Mouse (Mus musculus) adrenal gland, adult 18-20 months (tissue): Measurements from ENCODE around the gene Muc13. TPM values are rescaled to one million over a fixed set of nuclear protein-coding genes. Genes with fewer than 3 reads are reported as not detected.
A peak's percentile ranks its signal among the peaks of the same experiment; 100 is the strongest.

Source experiments
- DNase-seq, 2 experiments: peaks; one replicate each; pipeline ENCODE4 v3.0.0; 2021 to 2022; ENCODE audit warnings: low spot score in 2 of 2
- total RNA-seq, 2 experiments: library from RNA; stranded (reverse); gene quantifications; 1 replicate in 1 of 2; 2 replicates in 1 of 2; pipeline ENCODE4 v1.2.3; 2021

The Muc13 gene
- total RNA-seq, 2 experiments from 2014 or later: not detected

- no peak for DNase-seq
Measured at GRCm38 (mm10) chr16:33768491-33769278, 25.2 kb upstream of the Muc13 start.

DNA sequence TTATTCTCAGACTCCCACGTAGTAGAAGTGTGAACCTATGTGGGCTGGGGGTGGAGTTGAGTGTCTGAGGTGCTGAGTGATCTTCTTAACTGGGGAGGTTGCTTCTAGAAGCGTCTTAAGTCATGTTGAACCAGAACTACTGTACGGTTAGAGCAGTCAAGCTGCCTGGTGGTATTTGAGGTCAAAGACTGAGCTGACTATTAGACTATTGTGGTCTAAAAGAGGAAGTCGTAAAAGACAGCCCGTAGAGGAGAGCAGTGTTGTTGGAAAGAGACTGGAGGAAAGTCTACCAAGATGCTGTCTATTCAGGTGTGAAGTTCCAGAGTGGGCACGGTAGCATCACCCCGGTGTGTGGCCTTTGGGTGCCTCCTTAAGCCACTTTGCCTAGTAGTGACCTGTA lies 24.0 kb upstream of the Muc13 start:
- no peak for DNase-seq

DNA sequence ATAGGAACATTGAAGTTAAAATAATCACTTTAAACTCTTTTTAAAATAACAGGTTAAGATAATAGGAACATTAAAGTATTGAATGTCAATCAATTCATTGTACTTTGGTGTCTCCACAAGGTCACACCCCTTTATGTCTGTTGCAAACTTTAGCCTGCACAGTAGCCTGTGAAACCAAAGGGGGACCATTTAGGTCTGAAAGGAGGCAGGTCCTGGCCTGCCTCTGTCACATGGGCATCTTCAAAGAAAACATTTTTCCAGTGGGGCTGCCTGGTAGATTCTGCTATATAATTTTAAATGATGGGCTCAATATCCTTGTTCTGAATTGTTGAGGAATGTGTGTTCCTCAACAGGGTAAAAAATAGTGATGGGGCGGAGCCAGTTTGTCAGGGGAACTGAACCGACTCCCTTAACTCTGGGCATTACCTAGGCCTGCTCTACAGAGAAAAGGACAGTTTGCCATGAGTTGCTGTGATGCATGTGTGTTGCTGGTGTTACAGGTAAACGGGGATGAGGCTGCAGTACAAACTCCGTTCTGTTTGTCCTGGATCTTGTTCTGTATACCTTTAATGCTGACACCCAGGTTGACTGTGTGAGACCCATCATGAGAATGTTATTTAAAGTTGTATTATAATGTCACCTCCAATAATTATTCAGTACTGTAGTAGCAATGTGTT lies 22.9 kb upstream of the Muc13 start:
- no peak for DNase-seq

DNA sequence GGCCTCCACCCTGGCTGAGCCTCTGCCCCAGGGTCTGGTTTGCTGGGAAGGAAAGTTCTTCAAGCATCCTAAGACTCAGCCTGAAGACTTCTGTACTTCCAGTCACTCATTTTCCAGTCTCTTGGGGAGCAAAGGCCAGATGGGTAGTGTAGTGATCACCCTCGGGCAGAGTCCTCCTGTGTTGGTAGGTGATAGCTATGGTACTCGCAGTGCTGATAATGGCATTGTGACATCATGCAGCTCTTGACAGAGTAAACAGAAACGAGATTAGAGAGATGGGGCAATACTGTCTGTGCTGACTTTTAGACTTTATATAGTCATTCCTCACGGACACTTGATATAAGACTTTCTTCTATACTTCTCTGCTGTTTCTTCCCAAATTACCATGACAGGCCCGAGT lies 21.0 kb upstream of the Muc13 start:
- no peak for DNase-seq

DNA sequence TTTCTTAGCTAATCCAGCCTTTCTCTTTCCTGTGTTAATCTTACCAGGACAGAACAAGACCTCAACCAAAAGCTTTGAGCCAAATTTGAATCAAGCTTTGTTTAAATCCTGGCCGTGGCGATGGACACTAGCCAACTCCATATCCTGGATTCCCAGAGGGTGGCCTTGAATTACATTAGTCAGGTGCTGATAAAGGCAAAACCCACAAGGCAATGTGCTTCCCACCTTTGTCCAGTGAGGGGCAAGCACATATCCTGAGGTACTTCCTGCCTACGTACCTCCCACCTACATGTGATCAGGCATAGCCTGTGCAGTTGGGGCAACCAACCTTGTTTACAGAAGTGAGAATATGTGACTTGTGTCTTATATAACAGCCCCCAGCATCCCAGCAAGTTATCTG lies 18.9 kb upstream of the Muc13 start:
- DNase-seq: no peak

DNA sequence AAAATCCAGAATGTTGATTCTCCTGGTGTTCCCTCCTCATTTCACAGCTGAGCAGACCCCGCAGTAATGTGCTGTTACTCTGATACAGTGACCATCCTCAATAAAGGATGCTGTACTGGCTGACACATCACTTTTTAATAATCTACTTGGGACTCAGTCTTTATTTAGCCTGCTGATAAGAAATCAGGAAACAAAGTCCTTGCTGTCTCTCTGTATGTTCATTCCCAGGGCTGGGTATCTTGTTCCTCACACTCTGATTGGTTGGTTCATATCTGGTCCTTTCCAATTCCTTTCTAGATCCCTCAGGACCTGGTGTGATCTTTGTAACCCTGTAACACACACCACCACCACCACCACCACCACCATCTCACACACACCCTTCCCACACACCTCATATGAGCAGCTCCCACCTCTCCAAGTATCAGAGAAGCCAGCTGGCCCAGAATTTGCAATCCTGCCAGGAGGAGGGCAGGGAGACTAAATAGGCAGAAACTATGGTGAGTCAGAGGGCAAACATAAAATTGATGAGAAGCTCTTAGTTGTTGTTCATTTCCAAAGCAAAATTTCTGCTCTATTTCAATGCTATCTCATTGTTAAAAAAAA lies 18.0 kb upstream of the Muc13 start:
- DNase-seq: no peak

DNA sequence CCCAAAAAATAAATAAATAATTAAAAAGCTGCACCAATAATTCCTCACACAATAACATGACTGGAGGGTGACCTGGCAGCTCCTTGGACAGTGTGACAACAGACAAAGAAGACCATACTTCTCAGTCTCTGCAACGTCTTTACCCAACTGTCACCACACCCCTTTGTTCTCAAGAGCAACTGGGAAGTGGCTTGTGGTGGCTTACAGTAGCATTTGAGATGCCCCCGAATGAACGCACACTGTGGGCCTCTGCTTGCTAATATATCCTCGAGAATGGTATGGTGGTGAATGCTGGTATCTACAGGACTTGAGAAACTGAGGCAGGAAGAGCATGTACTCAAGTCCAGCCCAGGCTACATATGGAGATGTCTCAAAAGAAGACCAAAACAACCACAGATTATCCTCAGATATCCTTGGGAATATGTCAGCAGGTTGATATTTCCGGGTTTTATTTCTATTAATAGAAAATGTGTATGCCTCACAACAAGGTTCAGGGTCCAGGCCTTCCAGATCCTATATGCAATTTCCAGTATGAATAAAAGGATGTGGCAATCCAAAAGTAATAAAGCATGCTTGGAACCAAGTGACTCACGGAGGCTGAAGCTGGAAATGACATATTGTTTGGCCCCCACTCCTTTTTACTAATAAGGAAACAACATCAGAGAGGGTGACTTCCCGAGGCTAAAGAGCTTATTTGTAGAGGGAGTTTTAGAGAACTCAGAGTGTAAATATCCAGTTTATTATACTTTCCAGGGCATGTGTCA lies 16.9 kb upstream of the Muc13 start:
- no peak for DNase-seq

DNA sequence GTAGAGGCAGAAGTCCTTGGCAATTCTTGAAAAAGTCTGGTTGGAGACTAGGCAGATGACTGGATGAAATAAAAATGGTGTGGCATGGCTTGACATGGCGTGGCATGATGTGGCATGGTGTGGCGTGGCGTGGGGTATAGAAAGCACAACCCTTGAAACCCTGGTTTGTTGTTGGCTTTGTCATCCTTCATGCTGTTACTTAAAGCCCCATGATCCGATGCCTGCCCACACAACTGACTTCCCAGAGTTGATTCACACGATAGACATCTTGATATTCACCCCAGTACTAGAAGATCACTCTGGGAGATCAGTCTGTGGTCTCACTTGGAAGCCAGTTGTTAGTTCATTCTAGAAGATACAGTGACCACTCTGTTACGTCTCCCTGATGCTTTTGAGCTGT lies 16.2 kb upstream of the Muc13 start:
- no peak for DNase-seq

DNA sequence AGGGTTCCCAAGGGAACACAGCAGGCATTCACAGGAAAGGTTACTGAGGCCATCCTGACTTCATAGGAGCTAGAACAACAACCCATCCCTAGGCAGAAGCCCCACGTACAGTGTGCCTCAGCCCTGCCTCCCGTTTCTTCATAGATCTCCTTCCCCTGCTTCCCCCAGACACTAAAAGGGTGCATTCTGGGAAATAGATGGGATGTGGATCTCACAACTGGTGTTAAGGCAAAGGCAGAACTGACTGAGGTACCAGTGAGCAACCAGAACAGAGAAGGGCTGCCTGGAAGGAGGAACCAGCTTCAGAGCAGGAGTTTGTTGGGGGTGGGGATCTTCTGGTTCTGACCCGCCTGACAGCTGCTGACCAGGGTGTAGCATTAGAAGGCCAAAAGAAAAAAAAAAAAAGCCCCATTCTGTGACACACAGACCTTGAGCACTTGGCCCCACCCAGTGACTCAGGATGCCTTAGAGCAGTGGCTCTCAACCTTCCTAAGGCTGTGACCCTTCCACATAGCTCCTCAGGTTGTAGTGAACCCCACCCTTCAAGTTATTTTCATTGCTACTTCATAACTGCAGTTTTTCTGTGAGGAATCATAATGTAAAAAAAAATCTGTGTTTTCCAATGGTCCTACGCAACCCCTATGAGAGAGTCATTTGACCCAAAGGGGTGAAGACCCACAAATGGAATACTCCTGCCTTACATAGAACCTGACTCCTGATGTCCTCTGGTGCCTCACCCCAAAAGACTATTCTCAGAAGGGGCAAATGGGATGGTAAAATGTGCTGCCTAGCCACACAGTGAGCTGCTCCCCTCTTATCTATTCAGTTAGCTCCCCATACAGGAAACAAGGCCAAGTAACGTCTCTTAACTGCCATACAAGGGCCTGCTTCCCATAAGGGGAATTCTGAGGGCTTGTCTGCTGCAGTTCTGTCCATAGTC lies 11.8 kb upstream of the Muc13 start:
- DNase-seq: no peak

GRCm38 (mm10) chr16:33782729-33783091 lies 11.1 kb upstream of the Muc13 start:
- no peak for DNase-seq

DNA sequence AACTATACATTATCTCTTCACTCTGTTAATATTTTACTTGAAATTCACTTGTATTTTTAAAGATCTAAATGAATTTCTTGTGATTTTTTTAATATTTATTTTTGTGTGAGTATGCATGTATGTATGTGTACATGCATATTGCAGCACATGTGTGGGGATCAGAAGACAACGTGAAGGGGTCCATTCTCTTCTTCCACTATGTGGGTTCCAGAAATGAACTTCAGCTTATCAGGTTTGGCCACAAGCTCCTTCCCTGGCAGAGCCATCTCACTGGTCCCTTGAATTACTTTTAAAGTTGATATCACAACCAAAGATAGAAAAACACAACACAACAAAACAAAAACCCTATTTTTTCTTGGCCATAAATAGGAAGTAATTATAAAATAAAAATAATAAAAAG lies 9.3 kb upstream of the Muc13 start:
- DNase-seq: no peak

DNA sequence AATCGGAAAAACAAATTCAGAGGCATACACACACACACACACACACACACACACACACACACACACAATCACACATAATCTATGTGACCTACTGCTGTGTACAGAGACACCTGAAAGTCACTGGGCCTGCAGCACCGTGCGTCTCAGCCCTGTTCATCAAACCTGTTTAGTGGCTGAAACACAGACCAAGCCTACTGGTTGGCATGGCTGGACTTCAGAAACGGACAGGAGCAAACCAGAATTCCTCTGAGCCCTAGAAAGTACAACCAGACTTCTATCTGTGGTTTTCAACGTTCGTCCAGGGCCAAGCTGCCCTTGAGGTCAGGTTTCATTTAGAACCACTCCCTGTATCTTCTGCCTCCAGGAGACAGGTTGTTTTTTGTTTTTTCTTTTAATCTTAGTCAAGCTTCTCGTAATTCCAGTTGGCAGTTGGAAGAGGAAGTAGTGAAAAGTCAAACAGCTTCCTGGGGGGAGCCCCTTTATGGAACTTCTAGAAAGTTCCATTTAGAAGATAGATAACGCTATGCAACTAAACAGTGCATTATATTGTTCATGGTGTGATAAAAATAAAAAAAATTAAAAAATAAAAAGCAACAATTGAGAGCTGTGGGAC lies 8.6 kb upstream of the Muc13 start:
- DNase-seq: no peak

DNA sequence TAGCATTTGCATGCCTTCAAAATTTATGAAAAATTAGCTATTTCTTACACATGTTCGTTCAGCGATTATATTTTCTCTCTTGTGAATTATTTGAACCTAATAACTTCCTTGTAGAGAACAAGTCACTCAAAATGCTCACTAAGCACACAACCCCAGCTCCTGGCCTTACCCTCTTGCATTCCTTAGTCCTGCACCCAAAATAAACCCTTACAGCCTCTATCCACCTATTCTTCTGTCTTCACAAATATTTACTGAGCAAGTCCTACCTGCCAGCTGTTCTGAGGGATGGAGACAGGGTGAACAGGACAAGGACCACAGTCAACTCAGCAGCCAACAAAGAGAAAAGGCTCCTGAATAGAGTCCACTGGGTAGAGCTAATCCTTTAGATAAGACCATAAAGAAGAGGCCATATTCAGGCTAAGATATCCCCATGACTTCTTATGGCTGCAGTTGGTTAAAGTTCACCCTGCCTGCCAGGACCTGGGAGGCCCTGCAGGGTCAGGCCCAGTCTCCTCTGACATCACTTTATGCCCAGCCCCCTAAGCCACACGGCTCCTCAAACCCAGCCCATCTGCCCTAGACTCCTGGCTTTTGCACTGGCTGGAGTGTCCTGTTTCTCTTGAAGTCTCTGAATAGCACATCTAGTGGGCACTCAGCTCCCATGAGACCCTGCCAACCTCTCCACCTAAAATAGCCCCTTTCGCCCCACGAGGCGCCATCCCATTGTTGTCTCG lies 7.0 kb upstream of the Muc13 start:
- DNase-seq: no peak

DNA sequence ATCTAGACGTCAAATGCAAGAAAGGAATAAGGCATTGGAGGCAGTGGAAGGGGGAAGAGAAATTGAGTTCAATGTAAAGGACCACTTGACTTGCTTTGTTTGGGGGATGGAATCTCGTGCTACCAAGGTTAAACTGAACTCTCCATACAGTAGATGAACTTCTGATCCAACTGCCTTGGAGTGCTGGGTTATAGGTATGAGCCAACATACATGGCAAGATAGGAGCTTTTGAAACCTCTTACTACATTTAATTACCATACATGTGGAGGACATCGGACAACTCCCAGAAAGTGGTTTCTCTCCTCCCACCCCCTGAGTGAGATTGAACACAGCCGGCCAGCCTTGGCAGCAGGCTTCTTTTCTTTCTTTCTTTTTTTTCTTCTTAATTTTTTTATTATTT lies 1.3 kb downstream of the Muc13 start:
- DNase-seq: no peak

DNA sequence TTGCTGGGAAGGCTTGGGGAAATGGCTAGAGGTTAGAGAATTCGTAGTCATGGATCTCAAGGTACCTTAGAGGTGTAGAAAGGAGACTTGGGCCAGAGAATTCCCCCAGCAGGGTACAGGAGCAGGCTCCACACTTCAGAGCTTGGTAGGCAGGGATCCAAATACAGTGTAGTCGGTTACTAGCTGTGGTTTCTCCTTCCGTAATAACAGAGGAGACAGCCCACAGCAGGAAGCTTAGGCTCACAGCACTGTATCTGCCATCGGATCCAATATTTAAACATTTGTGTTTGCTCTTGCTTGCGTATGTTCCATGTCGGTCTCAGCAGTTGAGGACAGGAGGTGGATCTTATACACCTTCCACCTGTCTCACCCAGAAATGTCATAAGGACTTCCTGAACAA lies 2.0 kb downstream of the Muc13 start:
- no peak for DNase-seq

DNA sequence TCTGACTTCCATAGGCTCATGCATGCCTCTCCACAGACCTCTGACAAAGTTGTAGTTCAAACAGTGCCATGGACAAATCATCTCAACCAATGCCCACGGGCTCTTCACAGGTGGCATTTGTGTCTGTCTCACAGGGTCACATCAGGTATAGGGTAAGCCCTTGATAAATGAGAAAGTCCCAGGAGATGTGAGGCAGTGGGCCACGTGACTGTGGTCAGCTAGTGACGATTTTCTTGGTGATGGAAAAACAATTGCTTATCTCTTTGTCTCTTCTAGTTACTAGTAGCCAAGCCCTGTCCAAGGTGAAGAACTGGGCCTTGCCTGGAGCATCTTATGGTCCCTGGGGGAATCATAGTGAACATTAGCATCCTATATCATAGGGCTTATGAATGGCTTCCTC lies 2.9 kb downstream of the Muc13 start:
- DNase-seq: no peak

DNA sequence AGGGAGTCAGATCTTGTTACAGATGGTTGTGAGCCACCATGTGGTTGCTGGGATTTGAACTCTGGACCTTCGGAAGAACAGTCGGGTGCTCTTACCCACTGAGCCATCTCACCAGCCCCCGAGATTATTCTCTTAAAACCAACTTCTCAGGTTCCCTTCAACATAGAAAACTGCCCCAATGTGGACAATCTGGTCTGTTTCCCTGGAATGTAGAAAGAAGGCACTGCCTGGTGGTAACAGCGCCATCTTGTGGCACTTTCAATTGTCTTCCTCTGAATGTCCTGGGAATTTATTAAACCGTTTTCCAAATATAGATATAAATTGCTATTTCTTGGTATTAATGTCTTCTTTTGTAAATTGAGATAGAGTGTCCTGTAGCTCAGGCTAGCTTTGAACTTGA lies 4.0 kb downstream of the Muc13 start:
- peak; percentile 51 to 57 for DNase-seq

DNA sequence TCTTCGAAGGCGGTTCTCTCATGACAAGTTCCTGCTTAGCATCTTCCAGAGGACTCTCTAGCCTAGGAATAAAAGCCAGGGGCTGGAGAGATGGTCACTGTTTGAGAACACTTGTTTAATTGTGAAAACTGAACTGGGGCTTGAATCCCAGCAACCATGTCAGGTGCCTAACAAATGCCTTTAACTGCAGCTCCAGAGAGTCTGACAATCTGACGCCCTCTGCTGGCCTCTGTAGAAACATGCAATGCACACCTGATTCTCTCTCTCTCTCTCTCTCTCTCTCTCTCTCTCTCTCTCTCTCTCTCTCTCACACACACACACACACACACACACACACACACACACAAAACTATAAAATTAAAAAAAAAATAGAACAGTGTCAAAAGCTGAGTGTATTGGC lies 16.2 kb downstream of the Muc13 start:
- no peak for DNase-seq

GRCm38 (mm10) chr16:33818413-33819165 lies 24.8 kb downstream of the Muc13 start:
- DNase-seq: no peak
